Mouse (Mus musculus) midbrain, embryonic 16.5 days (tissue): ENCODE data around the gene Hpcal4. TPM values are rescaled to one million over a fixed set of nuclear protein-coding genes. Genes with fewer than 3 reads are reported as not detected.

Experiments
- polyA plus RNA-seq: library from polyadenylated mRNA; unstranded; fragments of >200 nt; fragmentation: Nextera tagmentation; extraction: Ambion mirVana; gene quantifications from 2 replicates; pipeline ENCODE4 v1.2.1, GENCODE M21; 2015

Gene Hpcal4
- polyA plus RNA-seq, 1 experiment from 2014 or later: 76.5 TPM

Other genes with a start within 250 kb of the Hpcal4 start
- 32.3 and 33.5 TPM in 2 replicates for gene Mfsd2a, start 222.0 kb upstream of the Hpcal4 start, polyA plus RNA-seq
- 58.9 and 68.8 TPM in 2 replicates for gene Mycl, start 187.6 kb upstream of the Hpcal4 start, polyA plus RNA-seq
- 25.3 and 25.9 TPM in 2 replicates for gene Trit1, start 166.6 kb upstream of the Hpcal4 start, polyA plus RNA-seq
- gene Bmp8b, start 78.1 kb upstream of the Hpcal4 start, polyA plus RNA-seq: 0.44 and 0.51 TPM in 2 replicates
- gene Oxct2b, start 67.0 kb upstream of the Hpcal4 start, polyA plus RNA-seq: 0.54 and 0.66 TPM in 2 replicates
- 52.1 and 58.7 TPM in 2 replicates for gene Ppie, start 43.3 kb upstream of the Hpcal4 start, polyA plus RNA-seq
- 0.15 and 0.17 TPM in 2 replicates for gene Nt5c1a, start 18.3 kb downstream of the Hpcal4 start, polyA plus RNA-seq
- gene Heyl, start 50.3 kb downstream of the Hpcal4 start, polyA plus RNA-seq: 5.6 and 6.2 TPM in 2 replicates
- 28.1 and 29.5 TPM in 2 replicates for gene Pabpc4, start 79.1 kb downstream of the Hpcal4 start, polyA plus RNA-seq
- gene Oxct2a, start 140.4 kb downstream of the Hpcal4 start, polyA plus RNA-seq: 0.15 TPM in 1 of 2 replicates, not detected in the other
- gene Bmp8a, start 160.0 kb downstream of the Hpcal4 start, polyA plus RNA-seq: 0.21 TPM in 1 of 2 replicates, not detected in the other